Mouse (Mus musculus) bone marrow, adult 2 months (tissue): Measurements from ENCODE around the gene Mtmr3.

Experiments used
- CTCF ChIP-seq: fragments of 200-500 bp; IDR thresholded peaks from 2 replicates; pipeline ENCODE4 v1.5.1; 2011; ENCODE audit warnings: low read length, control low read depth; ENCODE audit not compliant: control insufficient read depth, insufficient read depth
- POLR2A ChIP-seq: fragments of 200-500 bp; IDR thresholded peaks from 2 replicates; pipeline ENCODE4 v1.6.1; 2011; ENCODE audit warnings: low read depth, mild to moderate bottlenecking, control low read depth, low read length, borderline replicate concordance; ENCODE audit not compliant: control insufficient read depth

GRCm38 (mm10) chr11:4502206-4502605 lies 92.5 kb downstream of the Mtmr3 start:
- TF ChIP-seq POLR2A, result no peak
- TF ChIP-seq CTCF, result no peak
